In genomic region chr2:22066535-22066934, GRCm38 (mm10) we compare ENCODE assay signal across 14 mouse cellular contexts.
DNase-seq lines count a peak whose midpoint lies in the region; ATAC-seq and TF ChIP-seq lines count a peak whose summit lies in the region.
"Had no signal": no experiment of that assay in that cellular context is flagged by ENCODE, and none has a peak within 500 bp of the region (broad histone marks: within the 10 kb centered on the region; RNA-seq: fewer than 3 reads in every experiment).

No protein-coding gene starts in this region.

- no peak overlapping the region for H3K9ac ChIP-seq in embryonic facial prominence, embryonic 14.5 days (ENCODE audit: low read depth, low read length)
- H3K9ac ChIP-seq in forebrain, embryonic 16.5 days (replicated peaks; ENCODE audit: low read depth, low read length), result no peak overlapping the region
- no peak overlapping the region for H3K9ac ChIP-seq in midbrain, postnatal 0 days (replicated peaks; ENCODE audit: low read length, poor library complexity, severe bottlenecking)
- no peak overlapping the region for H3K9ac ChIP-seq in lung, postnatal 0 days (replicated peaks; ENCODE audit: low read depth)
- H3K9ac ChIP-seq: embryonic facial prominence, embryonic 15.5 days; heart, embryonic 12.5 days; lung, embryonic 15.5 days had no signal

- no peak overlapping the region for H3K4me3 ChIP-seq in embryonic facial prominence, embryonic 14.5 days (ENCODE audit: low read depth, low read length)
- H3K4me3 ChIP-seq in embryonic facial prominence, embryonic 10.5 days, result no peak overlapping the region
- no peak overlapping the region for H3K4me3 ChIP-seq in forebrain, embryonic 16.5 days (replicated peaks; ENCODE audit: low read length)
- no peak overlapping the region for H3K4me3 ChIP-seq in midbrain, postnatal 0 days (ENCODE audit: low read depth, low read length)
- H3K4me3 ChIP-seq in lung, postnatal 0 days (ENCODE audit: low read depth, low read length), result no peak overlapping the region
- H3K4me3 ChIP-seq: embryonic facial prominence, embryonic 15.5 days; heart, embryonic 12.5 days; lung, embryonic 15.5 days had no signal

- no peak overlapping the region for H3K27ac ChIP-seq in embryonic facial prominence, embryonic 14.5 days (replicated peaks; ENCODE audit: low read depth, low read length)
- no peak overlapping the region for H3K27ac ChIP-seq in embryonic facial prominence, embryonic 10.5 days (replicated peaks)
- no peak overlapping the region for H3K27ac ChIP-seq in forebrain, embryonic 16.5 days (ENCODE audit: low read length)
- H3K27ac ChIP-seq in midbrain, postnatal 0 days (ENCODE audit: low read depth, low read length), result no peak overlapping the region
- no peak overlapping the region for H3K27ac ChIP-seq in lung, postnatal 0 days (ENCODE audit: low read length)
- H3K27ac ChIP-seq: embryonic facial prominence, embryonic 15.5 days; kidney, postnatal 0 days; lung, embryonic 15.5 days had no signal

- ATAC-seq in embryonic facial prominence, embryonic 14.5 days (ENCODE audit: low read depth), result peak; percentile 37; the same call in 1 of the 2 replicates
- ATAC-seq in forebrain, embryonic 16.5 days, result peak; percentile 45; the same call in 1 of the 2 replicates
- peak; percentile 78 for ATAC-seq in midbrain, postnatal 0 days (ENCODE audit: low FRiP score)
- no peak for ATAC-seq in lung, postnatal 0 days

- H3K4me1 ChIP-seq in embryonic facial prominence, embryonic 14.5 days (ENCODE audit: control insufficient read depth, insufficient read depth, low read length), result no peaks in the 10 kb centered on the region
- H3K4me1 ChIP-seq in embryonic facial prominence, embryonic 10.5 days, result no peaks in the 10 kb centered on the region
- no peaks in the 10 kb centered on the region for H3K4me1 ChIP-seq in forebrain, embryonic 16.5 days (replicated peaks; ENCODE audit: control insufficient read depth, insufficient read depth, low read length)
- H3K4me1 ChIP-seq in midbrain, postnatal 0 days (ENCODE audit: insufficient read depth, low read length), result no peaks in the 10 kb centered on the region
- no peaks in the 10 kb centered on the region for H3K4me1 ChIP-seq in lung, postnatal 0 days (ENCODE audit: insufficient read depth, low read depth, low read length)
- H3K4me1 ChIP-seq: embryonic facial prominence, embryonic 15.5 days; heart, embryonic 12.5 days; lung, embryonic 15.5 days had no signal

- H3K27me3 ChIP-seq in embryonic facial prominence, embryonic 14.5 days (replicated peaks; ENCODE audit: control insufficient read depth, insufficient read depth, low read length), result no peaks in the 10 kb centered on the region
- H3K27me3 ChIP-seq in embryonic facial prominence, embryonic 10.5 days (replicated peaks; ENCODE audit: low read depth, poor library complexity, severe bottlenecking), result no peaks in the 10 kb centered on the region
- no peaks in the 10 kb centered on the region for H3K27me3 ChIP-seq in forebrain, embryonic 16.5 days (replicated peaks; ENCODE audit: control insufficient read depth, insufficient read depth, low read length)
- H3K27me3 ChIP-seq in midbrain, postnatal 0 days (ENCODE audit: insufficient read depth, low read length), result no peaks in the 10 kb centered on the region
- H3K27me3 ChIP-seq in lung, postnatal 0 days (replicated peaks; ENCODE audit: insufficient read depth, low read length), result no peaks in the 10 kb centered on the region
- H3K27me3 ChIP-seq: embryonic facial prominence, embryonic 15.5 days; heart, embryonic 12.5 days; lung, embryonic 15.5 days had no signal

- H3K4me2 ChIP-seq in embryonic facial prominence, embryonic 14.5 days (ENCODE audit: low read depth, low read length), result no peak overlapping the region
- no peak overlapping the region for H3K4me2 ChIP-seq in forebrain, embryonic 16.5 days (ENCODE audit: low read length)
- H3K4me2 ChIP-seq in midbrain, postnatal 0 days (ENCODE audit: low read depth, low read length, poor library complexity, severe bottlenecking), result no peak overlapping the region
- H3K4me2 ChIP-seq in lung, postnatal 0 days (replicated peaks; ENCODE audit: low read depth, low read length), result no peak overlapping the region
- H3K4me2 ChIP-seq: embryonic facial prominence, embryonic 15.5 days; heart, embryonic 12.5 days; liver, embryonic 11.5 days; lung, embryonic 15.5 days had no signal

- no peak for TF ChIP-seq CTCF in midbrain, postnatal 0 days (IDR thresholded peaks at IDR 0.05)
- no peak for TF ChIP-seq CTCF in lung, postnatal 0 days (IDR thresholded peaks at IDR 0.05)

- no peaks in the 10 kb centered on the region for H3K36me3 ChIP-seq in embryonic facial prominence, embryonic 14.5 days (ENCODE audit: control insufficient read depth, insufficient read depth, low read length)
- no peaks in the 10 kb centered on the region for H3K36me3 ChIP-seq in embryonic facial prominence, embryonic 10.5 days (replicated peaks)
- no peaks in the 10 kb centered on the region for H3K36me3 ChIP-seq in forebrain, embryonic 16.5 days (ENCODE audit: control insufficient read depth, insufficient read depth)
- no peaks in the 10 kb centered on the region for H3K36me3 ChIP-seq in midbrain, postnatal 0 days (ENCODE audit: insufficient read depth, low read length)
- H3K36me3 ChIP-seq in lung, postnatal 0 days (ENCODE audit: insufficient read depth, low read length), result no peaks in the 10 kb centered on the region
- H3K36me3 ChIP-seq: embryonic facial prominence, embryonic 15.5 days; G1E; heart, embryonic 12.5 days; lung, embryonic 15.5 days had no signal

- WGBS in embryonic facial prominence, embryonic 14.5 days, result 92% methylated on average over 5 of the region's 5 CpGs
- WGBS in embryonic facial prominence, embryonic 10.5 days, result 89% methylated on average over 5 of the region's 5 CpGs
- 59% methylated on average over 5 of the region's 5 CpGs for WGBS in forebrain, embryonic 16.5 days
- 60% methylated on average over 5 of the region's 5 CpGs for WGBS in midbrain, postnatal 0 days
- WGBS in lung, postnatal 0 days, result 84% methylated on average over 5 of the region's 5 CpGs

- TF ChIP-seq EP300 in lung, postnatal 0 days (IDR thresholded peaks at IDR 0.05), result no peak

- peak; percentile 4 for DNase-seq in embryonic facial prominence, embryonic 14.5 days (ENCODE audit: low spot score)
- no peak for DNase-seq in embryonic facial prominence, embryonic 10.5 days (ENCODE audit: low spot score)
- DNase-seq in Muller cell, postnatal 12 days (ENCODE audit: inconsistent ontology term), result peak; percentile 7
- peak; percentile 64 for DNase-seq in midbrain, postnatal 0 days (ENCODE audit: low spot score)
- no peak for DNase-seq in lung, postnatal 0 days (ENCODE audit: low spot score)
- DNase-seq in adrenal gland, postnatal 4 days (ENCODE audit: low spot score in 2 of 2), result no peak
- DNase-seq: adrenal gland, postnatal 25 days had no signal

- H3K9me3 ChIP-seq in embryonic facial prominence, embryonic 14.5 days (ENCODE audit: control insufficient read depth, low read length), result no peaks in the 10 kb centered on the region
- H3K9me3 ChIP-seq in embryonic facial prominence, embryonic 10.5 days, result no peaks in the 10 kb centered on the region
- no peaks in the 10 kb centered on the region for H3K9me3 ChIP-seq in forebrain, embryonic 16.5 days (ENCODE audit: control insufficient read depth, low read length)
- no peaks in the 10 kb centered on the region for H3K9me3 ChIP-seq in midbrain, postnatal 0 days (ENCODE audit: low read length)
- no peaks in the 10 kb centered on the region for H3K9me3 ChIP-seq in lung, postnatal 0 days (ENCODE audit: low read length)
- H3K9me3 ChIP-seq: embryonic facial prominence, embryonic 15.5 days; G1E; heart, embryonic 12.5 days; lung, embryonic 15.5 days had no signal

Comparison
In these comparisons a context has a peak if more than half of its experiments do, and no peak if none do; other contexts are left out.
1. DNase-seq: peak in embryonic facial prominence, embryonic 14.5 days (single experiment), Muller cell, postnatal 12 days (single experiment) and midbrain, postnatal 0 days (single experiment); none in embryonic facial prominence, embryonic 10.5 days (single experiment), lung, postnatal 0 days (single experiment) and adrenal gland, postnatal 4 days (0 of 2).